Mouse (Mus musculus) hindlimb bud, embryonic 11.5 days (tissue): ENCODE measurements around the gene Adnp.

Experiments used
- DNase-seq: peaks from one replicate; pipeline ENCODE4 v3.0.0-alpha.2; 2012; ENCODE audit warnings: low read depth, low spot score; ENCODE audit errors: extremely low spot score

Adnp gene

DNA sequence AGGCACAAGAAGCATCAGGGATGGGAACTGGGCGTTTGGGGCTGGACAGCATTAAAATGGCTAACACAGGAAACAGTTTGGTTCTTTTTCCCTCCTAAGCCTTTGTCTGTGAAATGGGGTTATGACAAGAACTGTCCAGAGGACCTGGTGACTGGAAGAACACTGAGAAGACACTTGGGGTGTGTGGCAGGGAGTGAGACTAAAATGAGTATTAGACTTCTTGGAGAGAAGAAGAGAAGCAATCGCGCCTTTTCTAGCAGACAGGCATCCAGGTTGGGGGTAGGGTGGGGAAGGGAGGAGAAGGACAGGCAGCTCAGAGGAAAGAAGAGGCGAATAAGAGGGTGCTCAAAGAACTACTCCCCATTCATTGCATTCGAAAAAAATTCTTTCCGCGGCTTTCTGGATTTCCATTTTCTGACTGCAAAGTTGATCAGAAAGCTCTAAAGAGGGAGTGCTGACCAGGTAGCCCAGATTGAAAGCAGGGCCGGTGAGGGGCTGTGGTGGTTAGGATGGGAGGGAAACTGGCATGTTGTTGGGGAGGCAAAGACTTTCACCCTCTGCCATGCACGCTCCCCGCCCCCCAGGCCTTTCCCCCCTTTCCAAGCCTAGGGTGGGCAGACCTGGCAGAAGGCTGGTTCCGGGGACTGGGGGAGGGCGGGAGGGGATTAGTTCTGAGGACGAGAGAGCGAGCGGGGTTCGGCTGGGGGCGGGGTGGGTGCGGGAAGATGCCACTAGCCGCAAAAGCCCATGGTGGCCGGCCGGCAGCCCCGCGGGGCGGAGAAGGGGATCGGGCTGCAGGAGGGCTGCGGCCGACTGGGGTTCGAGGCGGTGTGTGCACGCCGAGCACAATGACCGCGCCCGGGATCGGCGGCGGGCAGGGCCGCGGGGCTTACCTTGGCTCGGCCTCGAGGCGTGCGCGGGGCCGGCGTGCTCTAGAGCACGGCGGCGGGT is 956 bp downstream of the Adnp start:
- DNase-seq, result no peak

- DNase-seq, result peak; percentile 83
Observed at GRCm38 (mm10) chr2:168205265-168205664, 1.6 kb downstream of the Adnp start.

GRCm38 (mm10) chr2:168204476-168204999 is 2.4 kb downstream of the Adnp start:
- no peak for DNase-seq

DNA sequence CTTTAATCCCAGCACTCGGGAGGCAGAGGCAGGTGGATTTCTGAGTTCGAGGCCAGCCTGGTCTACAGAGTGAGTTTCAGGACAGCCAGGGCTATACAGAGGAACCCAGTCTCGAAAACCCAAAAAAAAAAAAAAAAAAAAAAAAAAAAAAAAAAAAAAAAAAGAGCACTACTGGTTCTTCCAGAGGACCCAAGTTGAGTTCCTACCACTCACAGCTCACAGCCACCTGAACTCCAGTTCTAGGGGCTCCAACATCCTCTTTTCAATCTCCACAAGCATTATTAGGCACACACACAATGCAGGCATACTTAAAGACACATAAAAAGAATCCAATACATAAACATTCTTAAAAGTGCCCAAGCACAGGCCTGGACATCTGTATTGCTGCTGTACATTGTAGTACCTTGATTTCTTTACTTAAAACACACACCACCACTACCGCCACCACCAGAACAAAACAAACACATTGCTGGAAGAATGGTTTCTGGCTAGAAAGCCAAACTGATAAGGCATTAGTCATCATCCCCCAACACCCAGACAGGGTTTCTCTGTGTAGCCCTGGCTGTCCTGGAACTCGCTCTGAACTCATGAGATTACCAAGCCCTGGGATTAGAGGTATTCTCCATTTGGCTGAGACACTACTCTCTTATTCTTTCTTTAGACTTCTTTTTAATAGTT is 6.8 kb downstream of the Adnp start:
- no peak for DNase-seq

GRCm38 (mm10) chr2:168199476-168199875 is 7.4 kb downstream of the Adnp start:
- DNase-seq, result no peak

DNA sequence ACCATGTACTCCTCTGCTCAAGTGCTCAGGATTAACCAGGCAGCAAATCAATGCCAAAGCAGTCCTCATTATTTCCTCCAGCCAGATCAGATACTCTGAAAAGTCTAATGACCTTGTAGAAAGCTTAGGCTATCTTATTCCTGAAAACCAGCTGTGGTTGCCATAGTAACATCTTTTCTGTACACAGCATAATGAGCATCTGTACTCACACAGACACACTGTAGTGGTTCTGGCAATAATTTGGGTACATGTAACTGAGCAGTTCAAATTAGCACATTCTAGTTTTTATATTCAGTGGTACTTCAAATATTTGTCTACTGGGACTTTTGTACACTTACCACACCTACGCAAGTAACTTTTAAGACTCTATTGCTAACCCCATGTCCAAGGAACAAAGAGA is 8.5 kb downstream of the Adnp start:
- no peak for DNase-seq

GRCm38 (mm10) chr2:168195721-168196120 is 11.2 kb downstream of the Adnp start:
- no peak for DNase-seq

DNA sequence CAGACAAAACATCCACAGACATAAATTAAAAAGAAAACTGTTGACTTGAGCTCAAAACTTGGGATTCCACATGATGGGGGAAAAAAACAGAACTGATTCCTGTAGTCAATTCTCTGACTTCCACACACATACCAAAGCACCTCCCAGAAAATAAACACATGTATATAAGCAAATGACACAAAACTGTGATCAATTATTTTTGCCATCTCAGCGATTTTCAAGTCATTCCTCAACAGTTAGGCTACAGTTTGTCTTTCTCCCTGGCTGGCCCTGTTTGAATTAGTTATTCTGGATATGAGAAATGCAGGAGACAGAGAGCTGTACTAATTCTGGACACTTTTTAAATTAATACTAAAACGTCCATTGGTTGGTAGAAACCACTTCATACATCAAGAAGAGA is 13.2 kb downstream of the Adnp start:
- no peak for DNase-seq

GRCm38 (mm10) chr2:168191856-168192255 is 15.1 kb downstream of the Adnp start:
- DNase-seq, result no peak

GRCm38 (mm10) chr2:168175946-168176345 is 31.0 kb downstream of the Adnp start:
- no peak for DNase-seq

DNA sequence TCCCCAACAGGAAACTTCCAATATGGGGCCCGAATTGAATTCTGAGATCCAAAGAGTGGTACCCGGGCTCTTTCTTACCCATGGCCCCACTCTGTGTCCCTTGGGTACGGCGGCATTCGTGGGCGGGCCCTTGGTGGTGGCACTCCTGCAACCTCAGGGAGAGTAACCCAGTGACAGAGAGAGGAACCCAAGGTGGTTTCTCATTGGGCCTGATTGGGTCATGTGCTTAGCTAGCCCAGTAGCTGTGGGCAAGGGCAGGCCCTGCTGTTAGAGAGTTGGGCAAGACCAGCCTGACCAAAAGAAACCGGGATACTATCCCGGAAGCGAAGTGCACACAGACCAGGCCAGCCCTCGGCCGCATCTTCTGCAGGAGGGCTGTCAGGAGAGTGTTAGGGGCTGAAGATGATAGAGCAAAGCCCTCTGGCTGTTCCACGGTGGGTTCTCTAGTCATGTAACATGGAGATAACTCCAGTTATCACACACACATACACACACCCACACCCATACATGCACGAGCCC is 36.7 kb downstream of the Adnp start:
- DNase-seq, result no peak

DNA sequence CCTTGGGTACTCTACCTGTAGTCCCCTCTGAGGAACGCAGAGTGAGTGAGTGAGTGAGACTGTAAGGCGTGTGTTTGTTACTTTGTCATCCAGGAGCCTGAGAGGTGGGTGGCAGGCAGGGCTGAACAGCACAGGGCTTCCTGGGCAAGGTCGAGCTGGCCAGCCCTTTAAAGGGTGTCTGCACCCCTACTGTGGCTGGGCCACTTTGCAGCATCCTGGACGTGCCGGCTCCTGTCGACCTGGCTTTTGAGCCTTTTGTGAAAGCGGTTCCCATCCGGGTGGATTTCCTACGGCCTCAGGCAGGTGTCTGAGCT is 37.2 kb downstream of the Adnp start:
- DNase-seq, result no peak

- DNase-seq, result peak; percentile 89
Observed at GRCm38 (mm10) chr2:168168892-168169799, 37.8 kb downstream of the Adnp start.

DNA sequence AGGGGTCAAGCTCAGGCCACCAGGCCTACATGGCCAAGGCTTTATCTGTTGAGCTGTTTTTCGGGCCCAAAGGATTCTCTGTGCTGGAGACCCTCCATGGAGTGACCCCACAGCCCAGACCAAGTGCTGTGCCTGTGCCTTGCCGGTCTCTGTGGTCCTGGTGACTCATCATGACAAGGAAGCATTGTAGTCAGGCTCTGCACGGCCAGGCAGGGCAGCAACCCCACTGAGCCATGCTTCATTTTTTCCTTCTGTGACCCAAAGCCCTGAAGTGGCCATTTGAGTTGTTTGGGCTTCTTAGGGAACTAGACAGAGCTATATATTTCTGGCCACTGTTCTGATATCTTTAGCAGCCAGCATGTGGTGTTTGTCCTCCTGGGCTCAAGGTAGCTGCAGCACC is 39.1 kb downstream of the Adnp start:
- DNase-seq, result no peak

DNA sequence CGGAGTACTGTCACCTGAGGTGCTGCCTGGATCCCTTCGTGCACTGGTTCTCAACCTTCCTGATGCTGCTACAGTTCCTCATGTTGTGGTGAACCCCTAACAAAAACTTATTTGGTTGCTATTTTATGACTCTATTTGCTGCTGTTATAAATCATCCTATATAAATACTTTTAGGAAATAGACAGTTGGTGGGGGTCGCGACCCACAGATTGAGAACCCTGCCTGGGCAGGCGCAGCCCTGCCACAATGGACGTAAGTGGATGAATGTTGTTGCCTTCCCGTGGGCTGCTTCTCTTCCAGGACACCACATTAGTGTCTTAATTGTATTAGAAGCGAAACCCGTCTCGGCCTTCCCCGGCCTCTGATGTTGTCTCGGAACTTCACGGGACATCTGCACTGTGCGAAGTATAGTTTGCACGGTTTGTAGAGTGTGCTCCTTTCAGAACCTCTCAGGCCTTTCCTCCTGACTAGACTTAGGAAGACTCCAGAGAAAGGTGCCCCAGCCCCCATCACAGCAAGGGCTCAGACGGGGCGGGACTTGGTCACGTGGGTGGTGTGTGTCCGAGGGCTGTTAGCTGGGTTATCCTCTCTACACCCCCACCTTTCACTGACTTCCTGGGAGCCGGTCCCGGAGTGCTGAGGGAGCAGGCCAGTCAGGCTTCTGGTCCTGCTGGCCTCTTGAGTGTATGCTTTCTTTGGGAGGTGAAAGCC is 40.0 kb downstream of the Adnp start:
- DNase-seq, result no peak

- no peak for DNase-seq
Observed at GRCm38 (mm10) chr2:168161978-168162377, 44.9 kb downstream of the Adnp start.

- no peak for DNase-seq
Observed at GRCm38 (mm10) chr2:168161514-168161971, 45.4 kb downstream of the Adnp start.

DNA sequence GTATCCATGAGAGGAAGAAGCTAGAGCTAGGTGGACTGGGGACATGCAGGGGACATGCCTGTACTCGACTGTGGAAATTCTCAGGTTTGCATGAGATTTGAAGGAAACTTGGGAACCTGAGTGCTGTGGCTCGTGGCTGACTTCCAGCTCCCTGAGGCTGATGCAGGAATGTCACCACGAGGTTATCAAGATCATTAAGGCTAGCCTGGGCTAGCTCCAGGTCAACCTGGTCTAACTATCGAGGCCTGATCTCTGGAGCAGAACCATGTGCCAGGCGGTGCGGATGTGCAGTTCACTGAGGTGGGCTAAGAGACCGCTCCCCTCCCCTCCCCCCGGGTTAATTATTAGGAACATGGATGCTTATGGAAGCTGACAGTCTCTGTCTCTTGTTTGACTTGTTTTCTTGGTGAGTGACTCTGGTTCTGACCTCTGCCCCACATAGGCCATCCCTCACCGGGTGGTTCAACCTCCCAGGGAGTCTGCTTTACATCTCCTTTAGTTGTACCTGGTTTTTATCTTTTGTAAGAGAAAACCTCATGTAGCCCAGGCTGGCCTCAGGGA is 46.5 kb downstream of the Adnp start:
- DNase-seq, result no peak

DNA sequence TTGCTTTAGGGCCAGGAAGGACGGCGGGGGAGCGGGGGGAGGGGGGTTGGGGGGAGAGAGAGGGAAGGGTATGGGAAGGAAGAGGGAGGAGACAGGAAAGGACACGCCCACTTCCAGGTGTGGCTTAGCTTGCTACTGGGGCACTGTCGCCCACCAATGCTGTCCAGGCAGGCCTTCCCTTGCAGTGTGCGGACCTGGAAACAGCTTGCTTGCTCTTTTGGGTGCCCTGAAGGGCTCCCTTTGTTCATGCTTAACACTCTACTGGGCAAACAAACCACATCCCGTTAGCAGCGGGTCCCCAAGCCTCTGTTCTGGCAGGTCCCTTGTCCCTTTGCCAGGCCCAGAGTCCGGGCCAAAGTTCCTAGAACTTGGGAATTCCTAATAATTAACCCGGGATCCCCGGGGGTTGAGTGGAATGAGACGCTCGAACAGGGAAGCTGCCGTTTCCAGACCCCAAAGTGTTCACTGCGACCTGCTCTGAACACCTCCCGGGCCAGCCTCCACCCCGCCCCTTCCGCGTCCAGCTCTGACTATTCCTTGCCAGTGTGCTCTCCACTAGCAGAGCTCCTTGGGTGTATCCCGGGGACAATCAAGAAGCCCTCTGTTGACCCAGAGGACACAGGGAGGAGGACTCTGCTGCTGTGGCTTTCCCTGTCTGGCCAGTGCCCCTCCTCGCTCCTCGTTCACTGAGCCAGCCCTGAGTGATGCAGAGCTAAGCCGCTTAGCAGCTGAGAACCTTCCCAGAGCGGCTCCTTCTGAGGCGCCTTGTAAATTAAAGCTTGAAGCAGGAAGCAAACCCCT is 47.8 kb downstream of the Adnp start:
- DNase-seq, result no peak
